Mouse (Mus musculus) embryonic facial prominence, embryonic 11.5 days (tissue): Measurements from ENCODE around the gene Fam166b. TPM values are rescaled to one million over a fixed set of nuclear protein-coding genes. Genes with fewer than 3 reads are reported as not detected.

ENCODE experiments used
- ATAC-seq: fragments of 200-750 bp; cut with Nextera tagmentation; replicated peaks from 2 replicates; pipeline ENCODE4 v1.8.0; 2017; ENCODE audit warnings: low read depth; ENCODE audit not compliant: insufficient number of reproducible peaks, low FRiP score, low TSS enrichment
- DNase-seq: peaks from one replicate; pipeline ENCODE4 v3.0.0-alpha.2; 2015; ENCODE audit warnings: low spot score
- H3K27ac ChIP-seq: fragments of 300-500 bp; sonication (generic); replicated peaks from 2 replicates; pipeline ENCODE4 v1.5.1; 2014; ENCODE audit warnings: mild to moderate bottlenecking, low read depth, low read length, control low read depth
- H3K27me3 ChIP-seq: fragments of 300-500 bp; sonication (generic); 2 replicates; pipeline ENCODE4 v1.6.1; 2014; ENCODE audit warnings: mild to moderate bottlenecking, low read length, moderate library complexity, mixed read lengths; ENCODE audit not compliant: control insufficient read depth, insufficient read depth
- H3K36me3 ChIP-seq: fragments of 300-500 bp; sonication (generic); replicated peaks from 2 replicates; pipeline ENCODE4 v1.6.1; 2014; ENCODE audit warnings: low read depth, mild to moderate bottlenecking, low read length, moderate library complexity, mixed read lengths; ENCODE audit not compliant: control insufficient read depth, insufficient read depth
- H3K4me1 ChIP-seq: fragments of 300-500 bp; sonication (generic); 2 replicates; pipeline ENCODE4 v1.6.1; 2014; ENCODE audit warnings: low read length, mixed read lengths; ENCODE audit not compliant: control insufficient read depth, insufficient read depth
- H3K4me2 ChIP-seq: fragments of 300-500 bp; sonication (generic); 2 replicates; pipeline ENCODE4 v1.6.1; 2014; ENCODE audit warnings: low read depth, mild to moderate bottlenecking, control low read depth, low read length, moderate library complexity
- H3K4me3 ChIP-seq: fragments of 300-500 bp; sonication (generic); 2 replicates; pipeline ENCODE4 v1.5.1; 2014; ENCODE audit warnings: low read depth, low read length, control low read depth
- H3K9ac ChIP-seq: fragments of 300-500 bp; sonication (generic); replicated peaks from 2 replicates; pipeline ENCODE4 v1.6.1; 2014; ENCODE audit warnings: mild to moderate bottlenecking, control low read depth, low read length
- H3K9me3 ChIP-seq: fragments of 300-500 bp; sonication (generic); replicated peaks from 2 replicates; pipeline ENCODE4 v1.6.1; 2016; ENCODE audit warnings: mild to moderate bottlenecking, low read length, inconsistent platforms, mixed read lengths; ENCODE audit not compliant: control insufficient read depth
- WGBS: fragments of 180-500 bp; shearing (Covaris S2); extraction: QIAGEN DNeasy Blood & Tissue Kit; methylation state at CpG from one replicate; pipeline ENCODE4 v1.1.7; 2014; 5-methylcytosine and 5-hydroxymethylcytosine counted together
- polyA plus RNA-seq: library from polyadenylated mRNA; unstranded; fragments of >200 nt; fragmentation: Nextera tagmentation; extraction: Ambion mirVana; gene quantifications from 2 replicates; pipeline ENCODE4 v1.2.1, GENCODE M21; 2014

The Fam166b gene
- polyA plus RNA-seq, 1 experiment from 2014 or later: not detected

GRCm38 (mm10) chr4:43463102-43463501, 34.2 kb upstream of the Fam166b start:
- WGBS: 95% methylated on average over 5 of the region's 5 CpGs
- ATAC-seq: no peak
- no peaks in the 10 kb centered on the region for H3K4me1 ChIP-seq

GRCm38 (mm10) chr4:43457124-43457523, 28.2 kb upstream of the Fam166b start:
- ATAC-seq: no peak
- DNase-seq: no peak
- Histone ChIP-seq H3K27me3 (peaks cover 6% of the 10 kb centered on the region; the same call in 1 of the 2 replicates), H3K9ac (no peak overlapping the region), H3K36me3 (no peaks in the 10 kb centered on the region), H3K4me1 (no peaks in the 10 kb centered on the region; the same call in 1 of the 2 replicates), H3K9me3 (no peaks in the 10 kb centered on the region), H3K4me3 (no peak overlapping the region), H3K4me2 (no peak overlapping the region), H3K27ac (no peak overlapping the region)
- 17% methylated on average over 8 of the region's 8 CpGs for whole genome bisulfite sequencing

More at GRCm38 (mm10) chr4:43463102-43463501, 34.2 kb upstream of the Fam166b start:
- no peak overlapping the region for H3K27ac ChIP-seq
- DNase-seq: no peak
- no peak overlapping the region for H3K4me2 ChIP-seq
- no peaks in the 10 kb centered on the region for H3K36me3 ChIP-seq
- H3K9ac ChIP-seq: no peak overlapping the region
- no peaks in the 10 kb centered on the region for H3K27me3 ChIP-seq
- no peaks in the 10 kb centered on the region for H3K9me3 ChIP-seq
- no peak overlapping the region for H3K4me3 ChIP-seq

GRCm38 (mm10) chr4:43456470-43456869, 27.5 kb upstream of the Fam166b start:
- Histone ChIP-seq H3K4me2 (no peak overlapping the region), H3K4me1 (no peaks in the 10 kb centered on the region; the same call in 1 of the 2 replicates), H3K9ac (no peak overlapping the region), H3K36me3 (no peaks in the 10 kb centered on the region), H3K27ac (no peak overlapping the region), H3K27me3 (peaks cover 6% of the 10 kb centered on the region; the same call in 1 of the 2 replicates), H3K4me3 (no peak overlapping the region), H3K9me3 (no peaks in the 10 kb centered on the region)
- DNase-seq (no peak), ATAC-seq (no peak)
- WGBS: 25% methylated on average over 4 of the region's 4 CpGs

GRCm38 (mm10) chr4:43454041-43454836, 25.3 kb upstream of the Fam166b start, which contains the start of gene Cd72:
Gene Cd72, minus strand, starts transcription at chr4:43454628.
- Histone ChIP-seq H3K4me3 (peak within 1 kb of the TSS; percentile 5), H3K36me3 (no peaks in the 10 kb centered on the region), H3K27ac (no peak within 1 kb of the TSS), H3K27me3 (peaks cover 6% of the 10 kb centered on the region; the same call in 1 of the 2 replicates), H3K9me3 (no peaks in the 10 kb centered on the region), H3K9ac (no peak within 1 kb of the TSS), H3K4me2 (peak within 1 kb of the TSS; percentile 41), H3K4me1 (no peaks in the 10 kb centered on the region; the same call in 1 of the 2 replicates)
- peak; percentile 19 for DNase-seq
- WGBS: 31% methylated on average over 20 of the region's 20 CpGs
- ATAC-seq: no peak

GRCm38 (mm10) chr4:43453413-43453812, 24.5 kb upstream of the Fam166b start:
- no peaks in the 10 kb centered on the region for H3K9me3 ChIP-seq
- under 1% methylated on average over 14 of the region's 18 CpGs for WGBS
- no peak overlapping the region for H3K27ac ChIP-seq
- peak overlapping the region; percentile 5 for H3K4me3 ChIP-seq
- no peaks in the 10 kb centered on the region; the same call in 1 of the 2 replicates for H3K4me1 ChIP-seq
- ATAC-seq: no peak
- H3K27me3 ChIP-seq: peaks cover 6% of the 10 kb centered on the region; the same call in 1 of the 2 replicates
- H3K36me3 ChIP-seq: no peaks in the 10 kb centered on the region
- peak; percentile 38 for DNase-seq
- H3K9ac ChIP-seq: no peak overlapping the region
- H3K4me2 ChIP-seq: peak overlapping the region; percentile 41

GRCm38 (mm10) chr4:43452315-43452714, 23.4 kb upstream of the Fam166b start:
- no peaks in the 10 kb centered on the region for H3K9me3 ChIP-seq
- no peak overlapping the region for H3K4me3 ChIP-seq
- no peak overlapping the region for H3K9ac ChIP-seq
- peaks cover 6% of the 10 kb centered on the region; the same call in 1 of the 2 replicates for H3K27me3 ChIP-seq
- ATAC-seq (no peak), DNase-seq (no peak)
- H3K36me3 ChIP-seq: no peaks in the 10 kb centered on the region; the same call in 1 of the 2 replicates
- WGBS: 62% methylated on average over 11 of the region's 11 CpGs
- H3K4me2 ChIP-seq: no peak overlapping the region
- no peak overlapping the region for H3K27ac ChIP-seq
- H3K4me1 ChIP-seq: no peaks in the 10 kb centered on the region; the same call in 1 of the 2 replicates

- WGBS: 92% methylated on average over 3 of the region's 3 CpGs
- H3K9ac ChIP-seq: no peak overlapping the region
- H3K27ac ChIP-seq: no peak overlapping the region
- no peaks in the 10 kb centered on the region for H3K9me3 ChIP-seq
- no peaks in the 10 kb centered on the region for H3K27me3 ChIP-seq
- ATAC-seq (no peak), DNase-seq (no peak)
- no peak overlapping the region for H3K4me3 ChIP-seq
- peaks cover 4% of the 10 kb centered on the region; the same call in 1 of the 2 replicates for H3K4me1 ChIP-seq
- H3K4me2 ChIP-seq: no peak overlapping the region
- peaks cover 8% of the 10 kb centered on the region for H3K36me3 ChIP-seq
Measured at GRCm38 (mm10) chr4:43448554-43448953, 19.6 kb upstream of the Fam166b start.

- peaks cover 8% of the 10 kb centered on the region for H3K36me3 ChIP-seq
- no peak overlapping the region for H3K9ac ChIP-seq
- H3K4me1 ChIP-seq: peaks cover 4% of the 10 kb centered on the region; the same call in 1 of the 2 replicates
- WGBS: 95% methylated on average over 13 of the region's 13 CpGs
- no peak for DNase-seq
- ATAC-seq: no peak
- H3K27ac ChIP-seq: no peak overlapping the region
- H3K4me2 ChIP-seq: no peak overlapping the region
- no peaks in the 10 kb centered on the region for H3K27me3 ChIP-seq
- no peak overlapping the region for H3K4me3 ChIP-seq
- H3K9me3 ChIP-seq: no peaks in the 10 kb centered on the region
Measured at GRCm38 (mm10) chr4:43447251-43447650, 18.3 kb upstream of the Fam166b start.
